Mouse (Mus musculus): Measurements from ENCODE around the gene Rpl28. TPM values are rescaled to one million over a fixed set of nuclear protein-coding genes. Genes with fewer than 3 reads are reported as not detected.
"Not testable (repeated sequence)": the region's sequence is repeated elsewhere in the genome, so short reads cannot be mapped to it uniquely, and the experiment has no call there.

Gene Rpl28
- polyA plus RNA-seq, 1 experiment from 2014 or later: 149 TPM

- DNase-seq (no peak), ATAC-seq (ENCODE audit: low FRiP score, low TSS enrichment) (no peak)
- peaks cover 6% of the 10 kb centered on the region; the same call in 1 of the 2 replicates for H3K4me1 ChIP-seq (ENCODE audit: control insufficient read depth, insufficient read depth, low read length)
- peaks cover 46% of the 10 kb centered on the region for H3K36me3 ChIP-seq (ENCODE audit: control insufficient read depth, insufficient read depth, low read length)
- no peak overlapping the region for H3K4me2 ChIP-seq (ENCODE audit: low read length)
- H3K9me3 ChIP-seq (ENCODE audit: control insufficient read depth, low read length): no peaks in the 10 kb centered on the region
- H3K9ac ChIP-seq (replicated peaks; ENCODE audit: low read length): no peak overlapping the region
- no peak overlapping the region for H3K27ac ChIP-seq (replicated peaks; ENCODE audit: low read depth, low read length)
- WGBS: 84% methylated on average over 3 of the region's 3 CpGs
- no peak overlapping the region for H3K4me3 ChIP-seq (replicated peaks; ENCODE audit: low read depth, low read length)
- peaks cover 4% of the 10 kb centered on the region; the same call in 1 of the 2 replicates for H3K27me3 ChIP-seq (ENCODE audit: control insufficient read depth, insufficient read depth, low read length)
Measured at GRCm38 (mm10) chr7:4794631-4795168, 2.0 kb downstream of the Rpl28 start.

GRCm38 (mm10) chr7:4795767-4796433, 3.2 kb downstream of the Rpl28 start:
- Histone ChIP-seq H3K9ac (replicated peaks; ENCODE audit: low read length) (no peak overlapping the region), H3K4me1 (ENCODE audit: control insufficient read depth, insufficient read depth, low read length) (peaks cover 6% of the 10 kb centered on the region; the same call in 1 of the 2 replicates), H3K4me3 (replicated peaks; ENCODE audit: low read depth, low read length) (no peak overlapping the region), H3K27me3 (ENCODE audit: control insufficient read depth, insufficient read depth, low read length) (no peaks in the 10 kb centered on the region), H3K36me3 (ENCODE audit: control insufficient read depth, insufficient read depth, low read length) (peaks cover 46% of the 10 kb centered on the region), H3K27ac (replicated peaks; ENCODE audit: low read depth, low read length) (no peak overlapping the region), H3K4me2 (ENCODE audit: low read length) (no peak overlapping the region), H3K9me3 (ENCODE audit: control insufficient read depth, low read length) (no peaks in the 10 kb centered on the region)
- DNase-seq: peak; percentile 74
- ATAC-seq (ENCODE audit: low FRiP score, low TSS enrichment): no peak
- 75% methylated on average over 7 of the region's 7 CpGs for WGBS

- DNase-seq (no peak), ATAC-seq (ENCODE audit: low FRiP score, low TSS enrichment) (no peak)
- peaks cover 40% of the 10 kb centered on the region for H3K36me3 ChIP-seq (ENCODE audit: control insufficient read depth, insufficient read depth, low read length)
- no peak overlapping the region for H3K27ac ChIP-seq (replicated peaks; ENCODE audit: low read depth, low read length)
- H3K4me2 ChIP-seq (ENCODE audit: low read length): no peak overlapping the region
- H3K4me1 ChIP-seq (ENCODE audit: control insufficient read depth, insufficient read depth, low read length): no peaks in the 10 kb centered on the region
- no peaks in the 10 kb centered on the region for H3K9me3 ChIP-seq (ENCODE audit: control insufficient read depth, low read length)
- no peak overlapping the region for H3K9ac ChIP-seq (replicated peaks; ENCODE audit: low read length)
- no peaks in the 10 kb centered on the region for H3K27me3 ChIP-seq (ENCODE audit: control insufficient read depth, insufficient read depth, low read length)
- H3K4me3 ChIP-seq (replicated peaks; ENCODE audit: low read depth, low read length): no peak overlapping the region
Measured at GRCm38 (mm10) chr7:4802247-4802646, 9.6 kb downstream of the Rpl28 start.

GRCm38 (mm10) chr7:4806716-4807115, 14.0 kb downstream of the Rpl28 start:
- H3K4me1 ChIP-seq (ENCODE audit: control insufficient read depth, insufficient read depth, low read length): peaks cover 12% of the 10 kb centered on the region
- H3K9ac ChIP-seq (replicated peaks; ENCODE audit: low read length): no peak overlapping the region
- DNase-seq (peak; percentile 79), ATAC-seq (ENCODE audit: low FRiP score, low TSS enrichment) (no peak)
- peaks cover 54% of the 10 kb centered on the region for H3K36me3 ChIP-seq (ENCODE audit: control insufficient read depth, insufficient read depth, low read length)
- no peaks in the 10 kb centered on the region for H3K9me3 ChIP-seq (ENCODE audit: control insufficient read depth, low read length)
- no peaks in the 10 kb centered on the region for H3K27me3 ChIP-seq (ENCODE audit: control insufficient read depth, insufficient read depth, low read length)
- no peak overlapping the region for H3K4me3 ChIP-seq (replicated peaks; ENCODE audit: low read depth, low read length)
- WGBS: 95% methylated on average over 7 of the region's 7 CpGs
- H3K27ac ChIP-seq (replicated peaks; ENCODE audit: low read depth, low read length): no peak overlapping the region
- H3K4me2 ChIP-seq (ENCODE audit: low read length): no peak overlapping the region

- not testable (repeated sequence) for H3K27me3 ChIP-seq (ENCODE audit: control insufficient read depth, insufficient read depth, low read length); ATAC-seq (ENCODE audit: low FRiP score, low TSS enrichment); H3K9me3 ChIP-seq (ENCODE audit: control insufficient read depth, low read length); H3K27ac ChIP-seq (replicated peaks; ENCODE audit: low read depth, low read length); DNase-seq
- peaks cover 38% of the 10 kb centered on the region for H3K36me3 ChIP-seq (ENCODE audit: control insufficient read depth, insufficient read depth, low read length)
- peaks cover 18% of the 10 kb centered on the region for H3K4me1 ChIP-seq (ENCODE audit: control insufficient read depth, insufficient read depth, low read length)
- H3K9ac ChIP-seq (replicated peaks; ENCODE audit: low read length): peak overlapping the region; percentile 90
- H3K4me2 ChIP-seq (ENCODE audit: low read length): peak overlapping the region; percentile 88
- peak overlapping the region; percentile 96 for H3K4me3 ChIP-seq (replicated peaks; ENCODE audit: low read depth, low read length)
- WGBS: 37% methylated on average over 10 of the region's 10 CpGs
Measured at GRCm38 (mm10) chr7:4811131-4811530, 18.5 kb downstream of the Rpl28 start.

- ATAC-seq (ENCODE audit: low FRiP score, low TSS enrichment) (no peak; the same call in 1 of the 2 replicates), DNase-seq (peak; percentile 57)
- peak overlapping the region; percentile 88 for H3K4me2 ChIP-seq (ENCODE audit: low read length)
- peak overlapping the region; percentile 90 for H3K9ac ChIP-seq (replicated peaks; ENCODE audit: low read length)
- peaks cover 18% of the 10 kb centered on the region for H3K4me1 ChIP-seq (ENCODE audit: control insufficient read depth, insufficient read depth, low read length)
- H3K36me3 ChIP-seq (ENCODE audit: control insufficient read depth, insufficient read depth, low read length): peaks cover 32% of the 10 kb centered on the region
- H3K4me3 ChIP-seq (replicated peaks; ENCODE audit: low read depth, low read length): peak overlapping the region; percentile 96
- H3K9me3 ChIP-seq (ENCODE audit: control insufficient read depth, low read length): no peaks in the 10 kb centered on the region
- H3K27ac ChIP-seq (replicated peaks; ENCODE audit: low read depth, low read length): peak overlapping the region; percentile 98
- no peaks in the 10 kb centered on the region for H3K27me3 ChIP-seq (ENCODE audit: control insufficient read depth, insufficient read depth, low read length)
- WGBS: under 1% methylated on average over 28 of the region's 36 CpGs
Measured at GRCm38 (mm10) chr7:4811842-4812302, 19.2 kb downstream of the Rpl28 start.

GRCm38 (mm10) chr7:4812303-4813104, 19.8 kb downstream of the Rpl28 start, which contains the start of gene Ube2s:
TSS of gene Ube2s (minus strand) at chr7:4812590.
- no peaks in the 10 kb centered on the region for H3K27me3 ChIP-seq (ENCODE audit: control insufficient read depth, insufficient read depth, low read length)
- H3K4me2 ChIP-seq (ENCODE audit: low read length): peak within 1 kb of the TSS; percentile 88
- H3K27ac ChIP-seq (replicated peaks; ENCODE audit: low read depth, low read length): peak within 1 kb of the TSS; percentile 98
- peak within 1 kb of the TSS; percentile 96 for H3K4me3 ChIP-seq (replicated peaks; ENCODE audit: low read depth, low read length)
- H3K9me3 ChIP-seq (ENCODE audit: control insufficient read depth, low read length): no peaks in the 10 kb centered on the region
- DNase-seq (peak; percentile 100), ATAC-seq (ENCODE audit: low FRiP score, low TSS enrichment) (peak; percentile 99)
- peak within 1 kb of the TSS; percentile 90 for H3K9ac ChIP-seq (replicated peaks; ENCODE audit: low read length)
- under 1% methylated on average over 62 of the region's 62 CpGs for WGBS
- H3K4me1 ChIP-seq (ENCODE audit: control insufficient read depth, insufficient read depth, low read length): peaks cover 18% of the 10 kb centered on the region
- H3K36me3 ChIP-seq (ENCODE audit: control insufficient read depth, insufficient read depth, low read length): peaks cover 25% of the 10 kb centered on the region

- ATAC-seq (ENCODE audit: low FRiP score, low TSS enrichment) (no peak), DNase-seq (no peak)
- Histone ChIP-seq H3K36me3 (ENCODE audit: control insufficient read depth, insufficient read depth, low read length) (peaks cover 22% of the 10 kb centered on the region), H3K4me3 (replicated peaks; ENCODE audit: low read depth, low read length) (peak overlapping the region; percentile 96), H3K27ac (replicated peaks; ENCODE audit: low read depth, low read length) (peak overlapping the region; percentile 98), H3K4me1 (ENCODE audit: control insufficient read depth, insufficient read depth, low read length) (peaks cover 18% of the 10 kb centered on the region), H3K9me3 (ENCODE audit: control insufficient read depth, low read length) (no peaks in the 10 kb centered on the region), H3K27me3 (ENCODE audit: control insufficient read depth, insufficient read depth, low read length) (no peaks in the 10 kb centered on the region), H3K9ac (replicated peaks; ENCODE audit: low read length) (peak overlapping the region; percentile 58; the same call in 1 of the 2 replicates), H3K4me2 (ENCODE audit: low read length) (peak overlapping the region; percentile 88)
- 22% methylated on average over 8 of the region's 8 CpGs for WGBS
Measured at GRCm38 (mm10) chr7:4813105-4813791, 20.6 kb downstream of the Rpl28 start.
